Mouse (Mus musculus): ENCODE results near the gene Elmo1. TPM values are rescaled to one million over a fixed set of nuclear protein-coding genes. Genes with fewer than 3 reads are reported as not detected.

Elmo1 gene
- polyA plus RNA-seq, 1 experiment from 2014 or later: 34.9 TPM

DNA sequence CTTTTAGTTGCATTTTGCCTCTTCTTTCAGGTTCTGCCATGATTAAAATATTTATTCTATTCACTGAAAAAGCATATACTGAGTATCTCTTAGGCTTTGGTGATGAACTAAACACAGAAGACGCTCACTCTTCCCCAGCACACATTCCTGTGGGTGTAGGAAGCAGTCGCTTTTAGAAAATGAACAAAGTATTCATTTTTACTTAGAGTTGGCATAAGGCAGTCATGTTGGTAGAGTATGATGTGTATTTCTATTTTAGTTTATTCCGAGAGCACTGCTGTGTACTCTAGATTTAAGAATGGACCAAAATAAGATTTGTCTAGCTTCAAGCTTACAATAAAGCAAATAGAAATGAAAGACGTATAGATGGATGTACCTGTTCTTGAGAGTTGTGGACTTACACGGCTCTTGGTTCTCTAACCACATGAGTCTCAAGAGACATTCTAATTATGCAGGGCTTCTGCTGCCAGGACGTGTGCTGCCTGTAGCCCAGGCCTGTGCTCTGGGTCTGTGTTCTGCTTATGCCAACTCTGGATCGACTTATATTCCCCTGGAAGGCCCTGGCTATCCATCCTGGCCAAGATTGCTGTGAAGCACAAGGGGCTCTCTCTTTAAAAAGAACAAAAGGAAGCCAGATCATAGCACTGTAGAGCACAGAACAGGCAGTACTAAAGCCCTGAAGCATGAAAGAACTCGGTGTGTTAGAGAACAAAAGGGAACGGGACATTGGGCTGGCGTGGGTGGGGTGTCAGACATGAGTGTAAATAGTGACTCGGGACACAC, 137.7 kb downstream of the Elmo1 start:
- Histone ChIP-seq H3K36me3 (no peaks in the 10 kb centered on the region), H3K4me1 (0 out of 2 replicates have a peak, but pooled peaks cover 3% of the 10 kb centered on the region), H3K4me3 (no peak overlapping the region), H3K4me2 (replicated peaks) (no peak overlapping the region), H3K27me3 (no peaks in the 10 kb centered on the region), H3K9me3 (no peaks in the 10 kb centered on the region), H3K9ac (replicated peaks) (no peak overlapping the region), H3K27ac (replicated peaks) (no peak overlapping the region)
- no peak for ATAC-seq (replicated peaks)
- 51% methylated on average over 11 of the region's 11 CpGs for WGBS

DNA sequence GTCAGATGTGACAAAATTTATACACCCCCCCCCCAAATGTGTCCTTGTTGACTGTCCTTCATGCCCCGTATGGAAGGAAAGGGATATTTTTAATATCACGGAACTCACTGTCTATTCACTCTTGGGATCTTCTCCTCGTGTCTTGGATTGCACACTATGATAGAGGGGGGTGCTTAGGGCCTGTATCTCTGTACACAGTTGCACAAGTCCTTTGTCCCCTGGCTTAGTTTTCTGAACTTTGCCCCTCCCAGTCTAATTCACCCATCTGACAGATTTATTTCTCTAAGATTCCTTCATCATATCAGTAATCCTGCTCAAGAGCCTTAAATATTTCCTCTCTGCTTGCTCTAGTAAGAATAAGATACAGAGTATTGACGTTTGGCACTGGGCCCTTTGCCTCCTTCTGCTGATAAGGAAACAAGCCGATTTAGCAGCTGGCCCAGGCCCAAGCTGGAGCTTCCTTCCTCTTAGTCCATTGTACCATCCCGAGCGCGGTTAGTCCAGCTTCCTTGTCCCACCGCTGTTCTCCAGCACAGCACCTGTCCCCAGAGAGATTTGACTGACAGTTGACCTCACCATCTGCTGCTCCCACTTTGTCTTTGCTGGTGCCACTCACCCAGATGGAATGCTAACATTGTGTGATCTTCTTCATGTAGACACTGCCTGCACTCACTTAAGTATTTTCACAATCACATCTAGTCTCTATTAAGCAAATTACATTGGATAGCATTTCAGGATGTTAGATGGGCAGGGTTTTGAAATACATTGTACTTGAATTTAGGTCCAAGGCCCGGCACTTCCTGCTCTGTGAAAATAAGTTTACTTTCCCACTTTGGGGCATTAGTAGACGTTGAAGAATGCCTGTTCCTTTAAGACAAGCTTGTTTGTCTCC, 141.7 kb downstream of the Elmo1 start:
- Histone ChIP-seq H3K27me3 (no peaks in the 10 kb centered on the region), H3K4me3 (no peak overlapping the region), H3K36me3 (no peaks in the 10 kb centered on the region), H3K9me3 (no peaks in the 10 kb centered on the region), H3K9ac (replicated peaks) (no peak overlapping the region), H3K4me1 (0 out of 2 replicates have a peak, but pooled peaks cover 3% of the 10 kb centered on the region), H3K27ac (replicated peaks) (0 out of 2 replicates have a peak overlapping the region, but pooled peaks have one; percentile 8), H3K4me2 (replicated peaks) (no peak overlapping the region)
- peak; percentile 38; the same call in 1 of the 2 replicates for ATAC-seq (replicated peaks)
- 69% methylated on average over 11 of the region's 11 CpGs for WGBS

DNA sequence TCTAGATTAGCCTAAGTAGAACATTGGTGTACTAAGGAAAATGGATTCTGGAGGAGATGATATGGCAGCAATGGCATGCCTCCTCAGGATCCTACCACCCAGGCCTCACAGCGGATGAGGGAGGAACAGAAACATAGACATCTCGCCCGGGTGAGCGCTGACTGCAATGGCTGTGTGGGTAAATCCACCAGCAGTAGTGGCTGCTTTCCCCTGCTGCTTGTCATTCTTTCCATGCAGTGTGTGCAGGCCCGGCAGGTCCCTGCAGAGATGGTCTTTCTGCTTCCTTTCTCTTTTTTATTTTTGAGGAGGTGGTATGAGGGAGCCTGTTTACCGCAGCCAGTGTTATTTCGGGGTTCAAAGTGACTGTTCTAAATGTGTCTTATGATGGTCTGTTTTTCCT, 143.3 kb downstream of the Elmo1 start:
- Histone ChIP-seq H3K27ac (replicated peaks) (no peak overlapping the region), H3K4me3 (no peak overlapping the region), H3K4me1 (no peaks in the 10 kb centered on the region), H3K9ac (replicated peaks) (no peak overlapping the region), H3K4me2 (replicated peaks) (no peak overlapping the region), H3K27me3 (no peaks in the 10 kb centered on the region), H3K9me3 (no peaks in the 10 kb centered on the region), H3K36me3 (no peaks in the 10 kb centered on the region)
- WGBS: 90% methylated on average over 7 of the region's 7 CpGs
- no peak for ATAC-seq (replicated peaks)

DNA sequence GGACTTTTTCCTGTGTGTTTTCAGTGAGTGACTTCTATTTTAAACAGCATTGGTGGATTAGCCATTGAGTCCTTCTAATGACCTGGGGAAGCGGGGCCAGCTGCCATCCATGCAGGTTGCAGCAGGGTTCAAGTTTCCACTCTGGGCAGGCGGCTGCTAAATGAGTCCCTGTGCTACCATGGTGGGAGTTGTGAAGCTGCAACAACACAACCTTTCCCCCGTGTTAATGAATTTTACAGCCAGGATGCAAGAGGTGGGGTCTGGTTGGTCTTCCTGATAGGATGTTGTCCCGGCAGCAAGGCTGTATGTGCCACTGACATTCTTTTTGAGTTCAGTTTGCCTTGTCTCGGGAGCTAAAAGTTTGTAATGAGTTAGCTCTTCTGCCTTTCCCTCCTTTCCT, 147.2 kb downstream of the Elmo1 start:
- Histone ChIP-seq H3K36me3 (no peaks in the 10 kb centered on the region), H3K27ac (replicated peaks) (no peak overlapping the region), H3K4me1 (no peaks in the 10 kb centered on the region), H3K4me2 (replicated peaks) (no peak overlapping the region), H3K9me3 (no peaks in the 10 kb centered on the region), H3K27me3 (no peaks in the 10 kb centered on the region), H3K9ac (replicated peaks) (no peak overlapping the region), H3K4me3 (no peak overlapping the region)
- WGBS: 88% methylated on average over 5 of the region's 5 CpGs
- no peak for ATAC-seq (replicated peaks)

DNA sequence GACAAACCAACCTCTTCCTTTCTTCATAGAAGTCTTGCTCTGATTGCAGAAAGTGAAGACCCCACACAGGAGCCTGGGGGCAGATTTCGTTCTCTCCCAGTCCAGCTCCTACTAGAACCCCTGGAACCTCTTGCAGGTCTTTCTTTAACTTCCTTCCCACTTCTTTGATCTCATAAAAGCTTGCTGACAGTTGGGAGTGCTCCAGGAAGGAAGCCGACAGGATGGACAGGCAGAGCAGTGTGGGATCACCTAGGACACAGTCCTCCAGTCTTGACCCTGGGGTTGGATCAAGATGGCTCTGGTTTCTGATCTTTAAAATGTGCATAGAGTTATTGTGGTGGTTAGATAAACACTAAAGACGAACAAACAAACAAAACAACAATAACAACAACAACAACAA, 147.8 kb downstream of the Elmo1 start:
- Histone ChIP-seq H3K4me1 (no peaks in the 10 kb centered on the region), H3K36me3 (no peaks in the 10 kb centered on the region), H3K27me3 (no peaks in the 10 kb centered on the region), H3K4me3 (no peak overlapping the region), H3K4me2 (replicated peaks) (no peak overlapping the region), H3K9me3 (no peaks in the 10 kb centered on the region), H3K9ac (replicated peaks) (no peak overlapping the region), H3K27ac (replicated peaks) (no peak overlapping the region)
- no peak for ATAC-seq (replicated peaks)
- WGBS: 68% methylated on average over 3 of the region's 3 CpGs

DNA sequence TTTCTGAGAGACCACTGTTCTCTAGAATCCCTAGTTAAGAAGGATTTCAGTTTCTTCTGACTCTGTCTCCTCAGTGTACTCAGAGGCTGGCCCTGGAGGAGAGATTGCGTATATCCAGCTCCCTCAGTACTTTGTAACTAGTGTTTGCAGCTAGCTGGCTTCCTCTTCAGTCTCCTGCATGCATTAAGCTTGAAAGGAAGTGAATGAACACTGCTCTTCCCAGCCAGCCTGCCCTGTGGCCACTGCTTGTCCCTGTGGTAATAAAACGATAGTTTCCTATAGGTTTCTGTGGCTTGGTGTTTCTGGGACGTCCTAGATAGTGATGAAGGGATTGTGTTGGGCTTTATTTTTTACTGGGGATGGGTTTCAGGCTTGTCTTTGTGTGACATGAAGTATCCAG, 148.3 kb downstream of the Elmo1 start:
- WGBS: 86% methylated on average over 3 of the region's 3 CpGs
- Histone ChIP-seq H3K36me3 (no peaks in the 10 kb centered on the region), H3K27ac (replicated peaks) (no peak overlapping the region), H3K4me2 (replicated peaks) (no peak overlapping the region), H3K4me1 (no peaks in the 10 kb centered on the region), H3K9me3 (no peaks in the 10 kb centered on the region), H3K9ac (replicated peaks) (no peak overlapping the region), H3K4me3 (no peak overlapping the region), H3K27me3 (no peaks in the 10 kb centered on the region)
- no peak for ATAC-seq (replicated peaks)

DNA sequence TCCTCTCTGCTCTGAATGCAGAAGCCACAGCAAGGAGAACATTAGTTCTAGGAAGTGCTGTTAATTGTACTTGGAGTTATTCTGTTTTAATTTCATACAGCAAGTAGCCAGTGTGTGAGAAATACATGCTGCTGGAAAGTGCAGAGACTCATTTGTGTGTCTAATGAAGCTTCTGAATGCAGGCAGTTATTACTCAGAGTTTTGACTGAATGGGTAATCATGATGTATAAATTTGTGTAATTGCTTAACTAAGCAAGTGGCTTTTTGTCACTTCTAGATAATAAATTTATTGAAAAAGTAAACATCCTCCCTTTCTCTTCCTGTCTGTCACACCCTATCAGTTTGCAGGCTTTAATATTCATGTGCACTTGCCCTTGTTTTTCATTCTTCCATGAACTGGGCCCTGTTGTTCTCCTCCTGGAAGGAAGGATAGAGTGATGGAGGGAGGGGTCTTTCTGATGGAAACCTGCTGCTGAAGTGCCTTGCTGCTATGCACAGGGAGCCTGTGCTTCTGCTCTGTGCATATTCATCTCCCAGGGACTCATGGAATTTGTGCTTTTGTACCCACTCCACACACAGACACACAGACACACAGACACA, 159.8 kb downstream of the Elmo1 start:
- H3K9me3 ChIP-seq: no peaks in the 10 kb centered on the region
- H3K9ac ChIP-seq (replicated peaks): no peak overlapping the region
- peak; percentile 71 for ATAC-seq (replicated peaks)
- no peaks in the 10 kb centered on the region for H3K27me3 ChIP-seq
- H3K27ac ChIP-seq (replicated peaks): no peak overlapping the region
- no peak overlapping the region for H3K4me3 ChIP-seq
- H3K4me2 ChIP-seq (replicated peaks): no peak overlapping the region
- no peaks in the 10 kb centered on the region for H3K36me3 ChIP-seq
- no peaks in the 10 kb centered on the region for H3K4me1 ChIP-seq

DNA sequence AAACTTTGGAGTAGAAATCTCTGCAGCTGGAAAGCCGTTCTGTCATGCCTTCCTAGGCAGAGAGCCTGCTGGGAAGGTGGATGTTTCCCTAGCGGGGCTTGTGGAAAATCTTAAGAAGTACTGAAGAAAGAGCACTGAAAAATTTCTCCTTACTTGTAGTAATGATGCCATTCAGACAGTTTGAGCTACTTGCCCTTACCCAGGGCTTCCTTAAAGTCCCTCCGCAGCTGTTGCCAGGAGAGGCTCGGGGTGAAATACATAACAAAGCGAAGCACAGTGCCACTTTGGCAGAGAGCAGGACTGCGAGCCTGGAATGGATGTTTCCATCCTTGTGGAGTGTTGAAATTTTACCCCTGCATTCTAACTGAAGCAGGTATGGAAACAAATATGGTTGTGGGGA, 164.5 kb downstream of the Elmo1 start:
- H3K4me1 ChIP-seq: no peaks in the 10 kb centered on the region
- no peaks in the 10 kb centered on the region for H3K27me3 ChIP-seq
- no peak overlapping the region for H3K4me3 ChIP-seq
- H3K9me3 ChIP-seq: no peaks in the 10 kb centered on the region
- no peak overlapping the region for H3K9ac ChIP-seq (replicated peaks)
- no peaks in the 10 kb centered on the region for H3K36me3 ChIP-seq
- 74% methylated on average over 6 of the region's 6 CpGs for WGBS
- no peak for ATAC-seq (replicated peaks)
- no peak overlapping the region for H3K4me2 ChIP-seq (replicated peaks)
- H3K27ac ChIP-seq (replicated peaks): no peak overlapping the region

DNA sequence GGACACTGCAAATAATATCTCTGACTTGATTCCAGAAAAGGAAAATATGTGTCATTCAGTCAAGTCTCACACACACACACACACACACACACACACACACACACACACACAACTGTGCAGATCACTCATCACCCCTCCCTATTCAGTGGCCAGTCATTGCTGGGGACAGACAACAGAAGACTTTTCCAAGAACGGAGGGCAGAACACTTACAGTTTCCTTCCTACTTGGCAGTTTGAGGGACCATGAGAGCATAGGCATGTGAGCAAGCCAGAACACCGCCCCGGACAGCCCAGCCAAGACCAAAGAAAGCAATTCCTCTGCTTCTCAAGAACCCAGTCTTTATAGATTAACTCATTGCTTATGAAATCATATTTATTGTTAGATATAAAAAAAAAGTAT, 165.0 kb downstream of the Elmo1 start:
- no peak for ATAC-seq (replicated peaks)
- Histone ChIP-seq H3K27ac (replicated peaks) (no peak overlapping the region), H3K4me1 (no peaks in the 10 kb centered on the region), H3K27me3 (no peaks in the 10 kb centered on the region), H3K4me3 (no peak overlapping the region), H3K9me3 (no peaks in the 10 kb centered on the region), H3K9ac (replicated peaks) (no peak overlapping the region), H3K36me3 (no peaks in the 10 kb centered on the region), H3K4me2 (replicated peaks) (no peak overlapping the region)
- WGBS: 90% methylated on average over 3 of the region's 3 CpGs

DNA sequence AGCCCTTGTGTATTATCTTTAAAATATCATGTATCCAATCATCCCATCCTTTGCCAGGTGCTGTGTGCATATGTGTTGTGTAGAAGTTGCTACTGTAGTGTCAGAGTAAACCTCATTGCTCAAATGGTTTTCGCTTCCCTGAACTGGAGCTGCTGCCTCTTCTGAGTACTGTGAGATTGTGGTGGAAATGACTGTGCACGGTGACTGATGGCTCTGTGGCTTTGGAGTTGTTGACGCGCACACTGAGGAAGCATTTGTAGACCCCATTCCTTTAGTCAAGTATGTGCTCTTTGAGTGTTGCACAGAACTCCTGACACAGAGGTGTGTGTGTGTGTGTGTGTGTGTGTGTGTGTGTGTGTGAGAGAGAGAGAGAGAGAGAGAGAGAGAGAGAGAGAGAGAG, 166.2 kb downstream of the Elmo1 start:
- WGBS: 95% methylated on average over 4 of the region's 4 CpGs
- no peaks in the 10 kb centered on the region for H3K27me3 ChIP-seq
- H3K9me3 ChIP-seq: no peaks in the 10 kb centered on the region
- ATAC-seq (replicated peaks): no peak
- no peak overlapping the region for H3K4me3 ChIP-seq
- H3K4me2 ChIP-seq (replicated peaks): no peak overlapping the region
- no peak overlapping the region for H3K9ac ChIP-seq (replicated peaks)
- no peaks in the 10 kb centered on the region for H3K4me1 ChIP-seq
- no peaks in the 10 kb centered on the region for H3K36me3 ChIP-seq
- H3K27ac ChIP-seq (replicated peaks): no peak overlapping the region

DNA sequence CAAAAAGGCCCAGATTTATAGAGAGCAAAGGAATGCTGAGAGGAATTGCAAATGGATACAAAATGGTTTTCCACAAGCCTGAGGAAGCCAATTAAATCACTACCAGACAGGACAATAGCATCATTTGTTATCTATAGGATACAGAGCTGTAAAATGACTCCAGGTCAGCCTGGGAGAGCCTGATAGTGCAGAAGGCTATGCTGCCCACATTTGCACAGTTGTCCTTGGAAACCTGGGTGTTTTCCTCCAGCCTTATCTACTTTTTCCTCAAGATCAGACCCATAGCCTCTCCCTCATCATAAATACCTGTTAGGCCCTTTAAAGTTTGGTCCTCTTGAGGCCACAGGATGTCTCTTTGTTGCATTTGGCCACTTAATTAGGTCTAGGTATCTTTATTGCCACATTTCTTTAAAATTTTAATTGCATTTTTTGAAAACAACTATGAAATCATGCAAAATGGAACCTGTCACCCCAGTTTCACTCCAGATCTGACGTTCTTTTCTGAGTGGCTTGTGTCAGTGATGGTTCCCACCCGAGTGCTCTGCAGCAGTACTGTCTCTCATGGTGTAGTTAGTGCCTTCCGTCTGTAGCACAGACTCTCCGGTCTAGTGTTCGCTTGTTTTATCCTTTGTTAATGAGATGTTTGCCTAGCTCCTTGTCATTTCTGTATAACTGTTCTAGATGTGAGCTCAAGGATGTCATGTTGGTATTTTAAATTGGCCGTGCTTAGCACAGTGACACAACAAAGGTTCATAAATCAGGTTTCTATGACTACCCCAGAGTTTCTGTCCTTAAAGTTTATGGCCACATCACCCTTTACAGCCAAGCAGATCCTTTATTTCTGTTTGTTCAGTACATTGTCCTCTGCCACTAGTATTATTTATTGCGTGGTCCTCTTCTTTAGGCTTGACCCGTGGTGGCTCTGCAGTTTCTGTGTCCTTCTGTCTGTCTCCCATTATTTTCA, 167.4 kb downstream of the Elmo1 start:
- Histone ChIP-seq H3K4me1 (no peaks in the 10 kb centered on the region), H3K4me3 (no peak overlapping the region), H3K27me3 (no peaks in the 10 kb centered on the region), H3K27ac (replicated peaks) (no peak overlapping the region), H3K4me2 (replicated peaks) (no peak overlapping the region), H3K36me3 (no peaks in the 10 kb centered on the region), H3K9me3 (no peaks in the 10 kb centered on the region), H3K9ac (replicated peaks) (no peak overlapping the region)
- ATAC-seq (replicated peaks): no peak
- WGBS: 87% methylated on average over 8 of the region's 8 CpGs

Measured in forebrain, embryonic 15.5 days (tissue).